Mouse (Mus musculus): Measurements from ENCODE around the gene Upf2.

The Upf2 gene

GRCm38 (mm10) chr2:5950766-5951595 lies at the start of gene Upf2:
Gene Upf2 (plus strand): TSS chr2:5951469.
- DNase-seq = peak; percentile 95

GRCm38 (mm10) chr2:5906092-5906491 lies 45.2 kb upstream of the Upf2 start:
- DNase-seq = peak; percentile 40

- DNase-seq = no peak
Observed at GRCm38 (mm10) chr2:5906625-5907024, 44.6 kb upstream of the Upf2 start.

- no peak for DNase-seq
Observed at GRCm38 (mm10) chr2:5911282-5911965, 39.8 kb upstream of the Upf2 start.

- no peak for DNase-seq
Observed at GRCm38 (mm10) chr2:5922823-5923222, 28.4 kb upstream of the Upf2 start.

- DNase-seq = no peak
Observed at GRCm38 (mm10) chr2:5923786-5924185, 27.5 kb upstream of the Upf2 start.

GRCm38 (mm10) chr2:5927481-5927880 lies 23.8 kb upstream of the Upf2 start:
- no peak for DNase-seq

GRCm38 (mm10) chr2:5929793-5930192 lies 21.5 kb upstream of the Upf2 start:
- DNase-seq = no peak

- DNase-seq = no peak
Observed at GRCm38 (mm10) chr2:5930291-5931054, 20.8 kb upstream of the Upf2 start.

- no peak for DNase-seq
Observed at GRCm38 (mm10) chr2:5931938-5932337, 19.3 kb upstream of the Upf2 start.

- no peak for DNase-seq
Observed at GRCm38 (mm10) chr2:5934936-5935335, 16.3 kb upstream of the Upf2 start.

GRCm38 (mm10) chr2:5936068-5936467 lies 15.2 kb upstream of the Upf2 start:
- no peak for DNase-seq

GRCm38 (mm10) chr2:5936550-5936949 lies 14.7 kb upstream of the Upf2 start:
- no peak for DNase-seq

- no peak for DNase-seq
Observed at GRCm38 (mm10) chr2:5939319-5939718, 11.9 kb upstream of the Upf2 start.

- no peak for DNase-seq
Observed at GRCm38 (mm10) chr2:5939911-5940310, 11.4 kb upstream of the Upf2 start.

GRCm38 (mm10) chr2:5940936-5941335 lies 10.3 kb upstream of the Upf2 start:
- no peak for DNase-seq

- no peak for DNase-seq
Observed at GRCm38 (mm10) chr2:5941861-5942415, 9.3 kb upstream of the Upf2 start.

GRCm38 (mm10) chr2:5942416-5943032 lies 8.7 kb upstream of the Upf2 start, which contains the start of gene Dhtkd1:
Gene Dhtkd1 (minus strand): TSS chr2:5942792.
- peak; percentile 49 for DNase-seq

GRCm38 (mm10) chr2:5943071-5943470 lies 8.2 kb upstream of the Upf2 start:
- DNase-seq = no peak

- DNase-seq = no peak
Observed at GRCm38 (mm10) chr2:5945629-5946028, 5.6 kb upstream of the Upf2 start.

- DNase-seq = no peak
Observed at GRCm38 (mm10) chr2:5946876-5947275, 4.4 kb upstream of the Upf2 start.

- DNase-seq = no peak
Observed at GRCm38 (mm10) chr2:5948964-5949363, 2.3 kb upstream of the Upf2 start.

GRCm38 (mm10) chr2:5949821-5950220 lies 1.4 kb upstream of the Upf2 start:
- DNase-seq = peak; percentile 6

All from cerebellum, adult 8-10 months (tissue).